Mouse (Mus musculus) pancreas, adult 10 weeks (tissue): ENCODE results near the gene Gm21988. TPM values are rescaled to one million over a fixed set of nuclear protein-coding genes. Genes with fewer than 3 reads are reported as not detected.

Experiments used
- polyA plus RNA-seq: library from polyadenylated mRNA; stranded (reverse); fragments of 350-450 nt; fragmentation: Illumina TruSeq; extraction: RNeasy Lipid Tissue Mini Kit (QIAGEN cat#74804); gene quantifications from one replicate; pipeline ENCODE4 v1.2.3, GENCODE M21; 2015; ENCODE audit warnings: low read depth, low replicate concordance; ENCODE audit not compliant: insufficient read depth

Gene Gm21988
- polyA plus RNA-seq = 8.0 TPM

GRCm38 (mm10) chr11:70239541-70240279, at the start of gene Gm21988, which contains the start of gene Rnasek:
Gene Gm21988, minus strand, starts transcription at chr11:70239830.
Gene Rnasek, minus strand, starts transcription at chr11:70239842.

GRCm38 (mm10) chr11:70254931-70255531, 15.4 kb upstream of the Gm21988 start, which contains the start of gene Alox12:
Gene Alox12, minus strand, starts transcription at chr11:70255353.

DNA sequence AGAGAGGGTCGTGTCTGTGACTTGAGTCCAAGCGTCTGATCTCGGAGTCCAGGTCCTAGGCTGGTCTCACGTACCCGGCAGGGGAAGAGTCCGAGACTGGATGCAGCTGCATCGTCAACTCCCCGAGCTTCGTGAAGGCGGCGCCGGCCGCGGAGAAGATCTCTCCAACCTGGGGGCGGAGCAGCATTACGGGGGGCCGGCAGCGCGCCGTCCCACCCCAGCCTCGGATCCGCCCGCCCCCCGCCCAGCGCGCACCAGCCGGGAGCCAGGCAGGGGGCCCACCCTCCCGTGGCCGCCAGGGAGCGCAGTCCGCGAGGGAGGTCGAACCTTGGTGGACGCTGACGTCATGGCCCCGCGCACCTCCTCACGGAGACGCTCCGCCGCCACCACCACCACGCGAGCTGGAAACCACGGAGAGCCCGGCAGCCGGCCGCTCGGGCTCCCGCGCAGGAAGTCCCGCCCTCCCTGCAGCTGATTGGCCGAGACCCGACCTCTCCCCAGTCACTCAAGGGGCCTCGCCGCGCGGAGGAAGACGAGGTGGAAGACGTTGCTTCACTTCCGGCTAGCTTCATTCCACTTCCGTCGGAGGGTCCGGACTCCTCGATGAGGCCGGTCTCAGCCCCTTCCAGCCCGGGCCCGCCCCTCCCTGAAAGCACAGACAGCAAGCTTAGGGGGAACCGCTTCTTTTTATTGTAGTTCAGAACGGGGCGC, 2.0 kb downstream of the Gm21988 start, which contains the start of gene 0610010K14Rik:
Gene 0610010K14Rik, minus strand, starts transcription at position 458 of the 711 bp plus-strand sequence.

GRCm38 (mm10) chr11:70229260-70230010, 10.2 kb downstream of the Gm21988 start, which contains the start of gene Bcl6b:
Gene Bcl6b, minus strand, starts transcription at chr11:70229798.

DNA sequence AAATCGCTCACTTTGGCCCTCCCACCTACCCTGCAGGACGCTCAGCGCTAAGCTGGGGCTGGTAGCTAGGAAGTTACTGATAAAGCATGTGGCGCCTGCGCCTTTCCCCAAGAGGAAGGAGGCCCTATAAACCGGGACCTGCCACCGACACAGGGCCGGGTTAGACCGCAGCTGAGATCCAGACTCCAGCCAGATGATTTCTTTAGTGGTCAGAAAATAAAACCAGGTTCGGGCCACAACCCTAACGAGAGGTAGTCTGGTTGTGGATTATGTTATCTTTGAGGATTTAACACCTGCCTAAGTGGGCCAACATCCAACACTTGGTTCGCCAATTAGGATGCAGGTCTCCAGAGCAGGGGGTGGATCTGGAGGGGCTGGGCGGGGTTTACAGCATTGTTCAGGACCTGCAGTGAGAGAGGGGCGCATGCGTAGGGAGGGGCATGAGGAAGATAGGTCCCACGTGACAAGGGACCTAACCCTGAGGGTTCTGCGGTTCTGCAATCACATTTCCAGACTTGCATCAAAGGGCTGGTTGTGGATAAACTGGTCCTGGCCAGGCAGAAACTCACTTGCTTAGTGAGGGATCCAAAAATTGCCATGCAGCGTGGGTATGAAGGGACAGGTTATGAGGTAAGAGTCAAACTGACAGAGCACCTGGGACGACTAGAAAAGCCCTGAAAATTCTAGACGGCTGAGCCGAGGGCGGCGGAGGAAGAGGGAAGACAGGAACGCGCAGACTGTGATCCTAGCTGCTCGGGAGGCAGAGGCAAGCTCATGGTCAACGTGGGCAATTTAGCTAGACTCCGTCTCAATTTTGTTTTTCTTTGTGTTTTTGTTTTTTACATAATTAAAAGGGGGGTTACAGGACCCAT, 18.7 kb downstream of the Gm21988 start, which contains the start of gene Slc16a13:
Gene Slc16a13, minus strand, starts transcription at position 334 of the 872 bp plus-strand sequence.

GRCm38 (mm10) chr11:70212423-70212822, 27.2 kb downstream of the Gm21988 start, which contains the start of gene Slc16a11:
Gene Slc16a11, plus strand, starts transcription at chr11:70212752.

Other genes with a start within 250 kb of the Gm21988 start
- 186 TPM for gene Gabarap, start 248.7 kb downstream of the Gm21988 start, polyA plus RNA-seq
- 15.8 TPM for gene Phf23, start 244.1 kb downstream of the Gm21988 start, polyA plus RNA-seq
- 6.6 TPM for gene Dvl2, start 239.2 kb downstream of the Gm21988 start, polyA plus RNA-seq
- 25.2 TPM for gene Acadvl, start 224.4 kb downstream of the Gm21988 start, polyA plus RNA-seq
- 8.8 TPM for gene Dlg4, start 222.9 kb downstream of the Gm21988 start, polyA plus RNA-seq
- not detected for gene Asgr1, start 185.7 kb downstream of the Gm21988 start, polyA plus RNA-seq
- not detected for gene Asgr2, start 147.2 kb downstream of the Gm21988 start, polyA plus RNA-seq
- 8.1 TPM for gene Mgl2, start 109.5 kb downstream of the Gm21988 start, polyA plus RNA-seq
- gene Clec10a, start 83.6 kb downstream of the Gm21988 start, polyA plus RNA-seq = 6.6 TPM
- 1.8 TPM for gene Slc16a11, start 27.1 kb downstream of the Gm21988 start, polyA plus RNA-seq
- 1.4 TPM for gene Slc16a13, start 18.8 kb downstream of the Gm21988 start, polyA plus RNA-seq
- gene Bcl6b, start 10.0 kb downstream of the Gm21988 start, polyA plus RNA-seq = 3.7 TPM
- gene 0610010K14Rik, start 1.9 kb downstream of the Gm21988 start, polyA plus RNA-seq = 18.4 TPM
- 80.2 TPM for gene Rnasek, start within 50 bp of the Gm21988 start, polyA plus RNA-seq
- gene Alox12, start 15.5 kb upstream of the Gm21988 start, polyA plus RNA-seq = 3.0 TPM
- gene Alox12e, start 82.8 kb upstream of the Gm21988 start, polyA plus RNA-seq = not detected
- 2.8 TPM for gene Alox15, start 112.2 kb upstream of the Gm21988 start, polyA plus RNA-seq
- gene Pelp1, start 170.2 kb upstream of the Gm21988 start, polyA plus RNA-seq = 4.6 TPM
- gene Arrb2, start 192.8 kb upstream of the Gm21988 start, polyA plus RNA-seq = 29.3 TPM
- 6.4 TPM for gene Med11, start 212.1 kb upstream of the Gm21988 start, polyA plus RNA-seq
- gene Zmynd15, start 219.6 kb upstream of the Gm21988 start, polyA plus RNA-seq = 0.70 TPM
- gene Cxcl16, start 220.2 kb upstream of the Gm21988 start, polyA plus RNA-seq = 4.3 TPM